In genomic region chr6:120145439-120145838, GRCm38 (mm10) we compare ENCODE assay signal across 15 mouse cellular contexts. TPM values are rescaled to one million over a fixed set of nuclear protein-coding genes. Genes with fewer than 3 reads are reported as not detected.
DNase-seq lines count a peak whose midpoint lies in the region; ATAC-seq and TF ChIP-seq lines count a peak whose summit lies in the region.
"Had no signal": no experiment of that assay in that cellular context is flagged by ENCODE, and none has a peak within 500 bp of the region (broad histone marks: within the 10 kb centered on the region; RNA-seq: fewer than 3 reads in every experiment).

No protein-coding gene starts in this region.

- WGBS in liver, postnatal 0 days (ENCODE audit: insufficient replicate concordance): 65% methylated on average over 1 of the region's 1 CpGs
- 76% methylated on average over 1 of the region's 1 CpGs for WGBS in liver, embryonic 11.5 days
- WGBS in midbrain, embryonic 13.5 days: 78% methylated on average over 1 of the region's 1 CpGs

- peaks cover 22% of the 10 kb centered on the region for H3K4me1 ChIP-seq in liver, postnatal 0 days (ENCODE audit: insufficient read depth)
- H3K4me1 ChIP-seq in liver, embryonic 11.5 days (replicated peaks; ENCODE audit: control insufficient read depth, insufficient read depth, low read length): peaks cover 4% of the 10 kb centered on the region; the same call in 1 of the 2 replicates
- H3K4me1 ChIP-seq in midbrain, embryonic 13.5 days (replicated peaks): peaks cover 4% of the 10 kb centered on the region; the same call in 1 of the 2 replicates

- H3K4me2 ChIP-seq in liver, postnatal 0 days (ENCODE audit: low read depth, low read length): no peak overlapping the region
- no peak overlapping the region for H3K4me2 ChIP-seq in liver, embryonic 11.5 days
- no peak overlapping the region for H3K4me2 ChIP-seq in midbrain, embryonic 13.5 days (replicated peaks)
- H3K4me2 ChIP-seq: liver, embryonic 12.5 days had no signal

- TF ChIP-seq EP300 in liver, postnatal 0 days (IDR thresholded peaks at IDR 0.05; ENCODE audit: low read depth): no peak

- DNase-seq in adrenal gland, adult 2 months: peak; percentile 40
- no peak for DNase-seq in adrenal gland, adult 18-20 months (ENCODE audit: low spot score in 2 of 2)
- no peak for DNase-seq in liver, postnatal 0 days
- no peak for DNase-seq in liver, embryonic 11.5 days (ENCODE audit: low spot score)
- peak; percentile 16 to 62 for DNase-seq in kidney, postnatal 25 days
- peak; percentile 63 for DNase-seq in yolk sac, embryonic 10.5 days (ENCODE audit: low spot score)
- no peak for DNase-seq in ovary, postnatal 14 days (ENCODE audit: low spot score)
- DNase-seq: B cell, adult 2 months; cerebellum, adult 2 months had no signal

- no peaks in the 10 kb centered on the region for H3K9me3 ChIP-seq in liver, postnatal 0 days (ENCODE audit: low read length)
- H3K9me3 ChIP-seq in liver, embryonic 11.5 days (ENCODE audit: control insufficient read depth, low read length): no peaks in the 10 kb centered on the region
- no peaks in the 10 kb centered on the region for H3K9me3 ChIP-seq in midbrain, embryonic 13.5 days
- H3K9me3 ChIP-seq: liver, embryonic 12.5 days had no signal

- no peaks in the 10 kb centered on the region for H3K27me3 ChIP-seq in liver, postnatal 0 days (ENCODE audit: insufficient read depth, low read length)
- H3K27me3 ChIP-seq in liver, embryonic 11.5 days (replicated peaks; ENCODE audit: control insufficient read depth, insufficient read depth, low read length): no peaks in the 10 kb centered on the region
- no peaks in the 10 kb centered on the region for H3K27me3 ChIP-seq in midbrain, embryonic 13.5 days
- H3K27me3 ChIP-seq: liver, embryonic 12.5 days had no signal

- peak; percentile 57; the same call in 1 of the 2 replicates for ATAC-seq in liver, postnatal 0 days
- ATAC-seq in liver, embryonic 11.5 days (replicated peaks; ENCODE audit: low FRiP score): no peak
- ATAC-seq in midbrain, embryonic 13.5 days: no peak
- ATAC-seq: liver, embryonic 12.5 days had no signal

- H3K36me3 ChIP-seq in liver, postnatal 0 days (replicated peaks; ENCODE audit: insufficient read depth, low read length): no peaks in the 10 kb centered on the region
- no peaks in the 10 kb centered on the region for H3K36me3 ChIP-seq in liver, embryonic 11.5 days (ENCODE audit: control insufficient read depth, insufficient read depth, low read length)
- H3K36me3 ChIP-seq in midbrain, embryonic 13.5 days: no peaks in the 10 kb centered on the region
- H3K36me3 ChIP-seq: liver, embryonic 12.5 days had no signal

- no peak overlapping the region for H3K27ac ChIP-seq in liver, postnatal 0 days (ENCODE audit: low read depth)
- no peak overlapping the region for H3K27ac ChIP-seq in liver, embryonic 11.5 days (ENCODE audit: low read depth, low read length)
- H3K27ac ChIP-seq in midbrain, embryonic 13.5 days: no peak overlapping the region
- H3K27ac ChIP-seq: liver, embryonic 12.5 days had no signal

- no peak for TF ChIP-seq CTCF in liver, postnatal 0 days (IDR thresholded peaks at IDR 0.05; ENCODE audit: low read depth)

- no peak overlapping the region for H3K4me3 ChIP-seq in liver, postnatal 0 days (ENCODE audit: low read depth, low read length)
- no peak overlapping the region for H3K4me3 ChIP-seq in liver, embryonic 11.5 days (ENCODE audit: low read depth, low read length)
- no peak overlapping the region for H3K4me3 ChIP-seq in midbrain, embryonic 13.5 days (replicated peaks)
- H3K4me3 ChIP-seq: erythroblast, embryonic 14.5 days; liver, embryonic 12.5 days had no signal

- H3K9ac ChIP-seq in liver, postnatal 0 days (replicated peaks): no peak overlapping the region
- no peak overlapping the region for H3K9ac ChIP-seq in liver, embryonic 11.5 days (ENCODE audit: low read depth, low read length)
- no peak overlapping the region for H3K9ac ChIP-seq in midbrain, embryonic 13.5 days (replicated peaks)
- H3K9ac ChIP-seq: liver, embryonic 12.5 days had no signal

RNA-seq across cellular contexts. Expression of gene Ninj2, which starts 52.3 kb away (rescaled TPM):
- not detected for total RNA-seq in adrenal gland, adult 2 months (2021)
- not detected in 2 replicates for polyA plus RNA-seq in adrenal gland, adult 2 months (2012; rRNA removed)
- total RNA-seq in adrenal gland, adult 18-20 months (2021): not detected
- 0.31 TPM in 1 of 2 replicates, not detected in the other for polyA plus RNA-seq in liver, postnatal 0 days (2015; fragmentation: Nextera tagmentation; extraction: Ambion mirVana)
- polyA plus RNA-seq in liver, embryonic 11.5 days (2014; fragmentation: Nextera tagmentation; extraction: Ambion mirVana): not detected in 2 replicates
- not detected in 2 replicates for polyA plus RNA-seq in midbrain, embryonic 13.5 days (2015; fragmentation: Nextera tagmentation; extraction: Ambion mirVana)
- total RNA-seq: heart, postnatal 14 days had no signal
- polyA plus RNA-seq: erythroblast, embryonic 14.5 days; large intestine, adult 2 months; liver, embryonic 12.5 days; small intestine, adult 2 months had no signal

Comparison
In these comparisons a context has a peak if more than half of its experiments do, and no peak if none do; other contexts are left out.
1. DNase-seq: peak in adrenal gland, adult 2 months (single experiment), kidney, postnatal 25 days (2 of 2) and yolk sac, embryonic 10.5 days (single experiment); none in adrenal gland, adult 18-20 months (0 of 2), liver, postnatal 0 days (single experiment), liver, embryonic 11.5 days (single experiment) and ovary, postnatal 14 days (single experiment).